Mouse (Mus musculus) heart, embryonic 12.5 days (tissue): ENCODE results near the gene Nisch. TPM values are rescaled to one million over a fixed set of nuclear protein-coding genes. Genes with fewer than 3 reads are reported as not detected.

Experiments used
- ATAC-seq: fragments of 200-750 bp; cut with Nextera tagmentation; 2 replicates; pipeline ENCODE4 v1.8.0; 2017; ENCODE audit warnings: moderate TSS enrichment, moderate library complexity; ENCODE audit not compliant: insufficient number of reproducible peaks, low FRiP score
- H3K27ac ChIP-seq: fragments of 300-500 bp; sonication (generic); 2 replicates; pipeline ENCODE4 v1.5.1; 2016; ENCODE audit warnings: mild to moderate bottlenecking, moderate library complexity; ENCODE audit not compliant: poor library complexity, severe bottlenecking
- H3K27me3 ChIP-seq: fragments of 300-500 bp; sonication (generic); replicated peaks from 2 replicates; pipeline ENCODE4 v1.6.1; 2016; ENCODE audit warnings: mild to moderate bottlenecking, moderate library complexity
- H3K36me3 ChIP-seq: fragments of 300-500 bp; sonication (generic); 2 replicates; pipeline ENCODE4 v1.6.1; 2016; ENCODE audit warnings: mild to moderate bottlenecking, moderate library complexity
- H3K4me1 ChIP-seq: fragments of 300-500 bp; sonication (generic); replicated peaks from 2 replicates; pipeline ENCODE4 v1.6.1; 2016; ENCODE audit warnings: mild to moderate bottlenecking
- H3K4me2 ChIP-seq: fragments of 300-500 bp; sonication (generic); 2 replicates; pipeline ENCODE4 v1.6.1; 2016; ENCODE audit warnings: mild to moderate bottlenecking, moderate library complexity
- H3K4me3 ChIP-seq: fragments of 300-500 bp; sonication (generic); 2 replicates; pipeline ENCODE4 v1.5.1; 2016; ENCODE audit warnings: mild to moderate bottlenecking
- H3K9ac ChIP-seq: fragments of 300-500 bp; sonication (generic); 2 replicates; pipeline ENCODE4 v1.6.1; 2016; ENCODE audit warnings: mild to moderate bottlenecking, moderate library complexity
- H3K9me3 ChIP-seq: fragments of 300-500 bp; sonication (generic); replicated peaks from 2 replicates; pipeline ENCODE4 v1.6.1; 2016; ENCODE audit warnings: mild to moderate bottlenecking, moderate library complexity
- WGBS: fragments of 180-500 bp; shearing (Covaris S2); methylation state at CpG from one replicate; pipeline ENCODE4 v1.1.7; 2016; 5-methylcytosine and 5-hydroxymethylcytosine counted together
- polyA plus RNA-seq: library from polyadenylated mRNA; unstranded; fragments of >200 nt; fragmentation: Nextera tagmentation; extraction: Ambion mirVana; gene quantifications from 2 replicates; pipeline ENCODE4 v1.2.1, GENCODE M21; 2016

Gene Nisch
- polyA plus RNA-seq, 1 experiment from 2014 or later, result 446 TPM

GRCm38 (mm10) chr14:31136411-31137280 lies 80.1 kb downstream of the Nisch start:
- H3K36me3 ChIP-seq, result peaks cover 76% of the 10 kb centered on the region
- no peaks in the 10 kb centered on the region for H3K9me3 ChIP-seq
- H3K4me1 ChIP-seq, result peaks cover 35% of the 10 kb centered on the region
- H3K4me2 ChIP-seq, result no peak overlapping the region
- WGBS, result 78% methylated on average over 26 of the region's 26 CpGs
- H3K27ac ChIP-seq, result no peak overlapping the region
- no peaks in the 10 kb centered on the region for H3K27me3 ChIP-seq
- ATAC-seq, result no peak
- no peak overlapping the region for H3K9ac ChIP-seq
- no peak overlapping the region for H3K4me3 ChIP-seq

GRCm38 (mm10) chr14:31135495-31136410 lies 81.0 kb downstream of the Nisch start:
- H3K4me1 ChIP-seq, result peaks cover 35% of the 10 kb centered on the region
- no peak overlapping the region for H3K4me3 ChIP-seq
- no peaks in the 10 kb centered on the region for H3K9me3 ChIP-seq
- no peak overlapping the region for H3K4me2 ChIP-seq
- ATAC-seq, result no peak
- no peak overlapping the region for H3K9ac ChIP-seq
- no peak overlapping the region for H3K27ac ChIP-seq
- H3K27me3 ChIP-seq, result no peaks in the 10 kb centered on the region
- WGBS, result 94% methylated on average over 34 of the region's 34 CpGs
- peaks cover 67% of the 10 kb centered on the region for H3K36me3 ChIP-seq

- WGBS, result 88% methylated on average over 25 of the region's 25 CpGs
- H3K9ac ChIP-seq, result no peak overlapping the region
- peaks cover 52% of the 10 kb centered on the region for H3K36me3 ChIP-seq
- ATAC-seq, result no peak
- H3K27ac ChIP-seq, result no peak overlapping the region
- peaks cover 45% of the 10 kb centered on the region for H3K4me1 ChIP-seq
- no peak overlapping the region for H3K4me2 ChIP-seq
- H3K9me3 ChIP-seq, result no peaks in the 10 kb centered on the region
- H3K4me3 ChIP-seq, result no peak overlapping the region
- H3K27me3 ChIP-seq, result no peaks in the 10 kb centered on the region
Observed at GRCm38 (mm10) chr14:31134015-31135000, 82.4 kb downstream of the Nisch start.

GRCm38 (mm10) chr14:31133023-31133665 lies 83.6 kb downstream of the Nisch start:
- ATAC-seq, result no peak
- Histone ChIP-seq H3K4me1 (peaks cover 45% of the 10 kb centered on the region), H3K9ac (peak overlapping the region; percentile 93), H3K27ac (no peak overlapping the region; the same call in 1 of the 2 replicates), H3K27me3 (no peaks in the 10 kb centered on the region), H3K4me3 (peak overlapping the region; percentile 90; the same call in 1 of the 2 replicates), H3K4me2 (peak overlapping the region; percentile 84; the same call in 1 of the 2 replicates), H3K36me3 (peaks cover 41% of the 10 kb centered on the region), H3K9me3 (no peaks in the 10 kb centered on the region)
- 74% methylated on average over 11 of the region's 11 CpGs for WGBS

- H3K27ac ChIP-seq, result no peak overlapping the region
- H3K36me3 ChIP-seq, result peaks cover 34% of the 10 kb centered on the region
- H3K27me3 ChIP-seq, result no peaks in the 10 kb centered on the region
- peak overlapping the region; percentile 90 for H3K4me3 ChIP-seq
- peaks cover 45% of the 10 kb centered on the region for H3K4me1 ChIP-seq
- peak overlapping the region; percentile 93 for H3K9ac ChIP-seq
- ATAC-seq, result no peak
- peak overlapping the region; percentile 84 for H3K4me2 ChIP-seq
- H3K9me3 ChIP-seq, result no peaks in the 10 kb centered on the region
- WGBS, result 86% methylated on average over 7 of the region's 7 CpGs
Observed at GRCm38 (mm10) chr14:31132491-31132975, 84.2 kb downstream of the Nisch start.

GRCm38 (mm10) chr14:31132031-31132430 lies 84.7 kb downstream of the Nisch start:
- H3K4me3 ChIP-seq, result peak overlapping the region; percentile 90
- peak overlapping the region; percentile 84 for H3K4me2 ChIP-seq
- peaks cover 49% of the 10 kb centered on the region for H3K4me1 ChIP-seq
- H3K9ac ChIP-seq, result peak overlapping the region; percentile 93
- no peak for ATAC-seq
- no peaks in the 10 kb centered on the region for H3K9me3 ChIP-seq
- H3K27ac ChIP-seq, result no peak overlapping the region
- H3K27me3 ChIP-seq, result no peaks in the 10 kb centered on the region
- peaks cover 29% of the 10 kb centered on the region for H3K36me3 ChIP-seq
- 6% methylated on average over 6 of the region's 6 CpGs for WGBS

GRCm38 (mm10) chr14:31131272-31131821 lies 85.4 kb downstream of the Nisch start:
- H3K27ac ChIP-seq, result peak overlapping the region; percentile 83
- H3K9ac ChIP-seq, result peak overlapping the region; percentile 93
- no peaks in the 10 kb centered on the region for H3K9me3 ChIP-seq
- WGBS, result under 1% methylated on average over 43 of the region's 43 CpGs
- peaks cover 53% of the 10 kb centered on the region for H3K4me1 ChIP-seq
- ATAC-seq, result 0 out of 2 replicates have a peak, but pooled peaks have one; percentile 1
- H3K4me2 ChIP-seq, result peak overlapping the region; percentile 84
- H3K4me3 ChIP-seq, result peak overlapping the region; percentile 90
- H3K36me3 ChIP-seq, result peaks cover 23% of the 10 kb centered on the region
- H3K27me3 ChIP-seq, result no peaks in the 10 kb centered on the region

- ATAC-seq, result peak; percentile 85
- Histone ChIP-seq H3K36me3 (peaks cover 18% of the 10 kb centered on the region), H3K9me3 (no peaks in the 10 kb centered on the region), H3K4me3 (peak within 1 kb of the TSS; percentile 90), H3K9ac (peak within 1 kb of the TSS; percentile 93), H3K27me3 (no peaks in the 10 kb centered on the region), H3K4me2 (peak within 1 kb of the TSS; percentile 84), H3K27ac (peak within 1 kb of the TSS; percentile 83), H3K4me1 (peaks cover 59% of the 10 kb centered on the region)
- WGBS, result 2% methylated on average over 63 of the region's 63 CpGs
Observed at GRCm38 (mm10) chr14:31130236-31131220, 86.2 kb downstream of the Nisch start, which contains the start of gene Nt5dc2. TSS of gene Nt5dc2 (plus strand) at chr14:31131053.
